Mouse (Mus musculus) embryonic fibroblast, embryonic 13.5 days (primary cell): ENCODE measurements at regions not wholly inside any gene's neighbourhood (a gene's known extent, or its start where the extent isn't known, plus 50 kb on each side); places are given as distances from the start of the nearest gene placed in this dataset.

Experiments
- CTCF ChIP-seq: IDR thresholded peaks from 2 replicates; pipeline ENCODE4 v1.5.1; 2011; ENCODE audit warnings: mild to moderate bottlenecking, control low read depth, low read length, moderate library complexity, borderline replicate concordance; ENCODE audit not compliant: insufficient read depth
- POLR2A ChIP-seq: IDR thresholded peaks from 2 replicates; pipeline ENCODE4 v1.6.1; 2011; ENCODE audit warnings: low read depth, mild to moderate bottlenecking, control low read depth, low read length, moderate library complexity

DNA sequence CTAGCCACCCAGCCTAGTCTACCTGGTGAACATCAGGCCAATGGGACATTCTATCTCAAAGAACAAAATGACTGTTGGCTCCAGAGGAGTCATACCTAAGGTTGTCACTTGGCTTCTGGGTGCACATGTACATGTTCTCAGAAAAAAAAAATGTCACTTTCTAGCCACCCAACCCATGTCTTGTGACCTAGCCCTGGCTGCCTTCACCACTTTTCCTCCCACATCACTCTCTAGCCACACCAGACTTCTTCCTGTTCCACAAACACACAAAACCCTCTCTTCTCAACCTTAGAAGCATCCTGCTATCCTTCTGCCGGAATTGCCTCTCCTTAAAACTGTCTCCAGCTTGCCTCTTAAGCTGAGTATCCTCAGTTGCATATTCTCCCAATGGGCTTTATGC lies 211.6 kb downstream of the Maf start:
- no peak for TF ChIP-seq CTCF
- no peak for TF ChIP-seq POLR2A
